Mouse (Mus musculus) lung, postnatal 4 days (tissue): ENCODE measurements around the gene Gm16223.

ENCODE experiments used
- DNase-seq, 2 experiments: peaks; one replicate each; pipeline ENCODE4 v3.0.0; 2021

The Gm16223 gene

GRCm38 (mm10) chr5:42228631-42229030, 160.9 kb downstream of the Gm16223 start:
- no peak for DNase-seq

GRCm38 (mm10) chr5:42239291-42239690, 171.5 kb downstream of the Gm16223 start:
- no peak for DNase-seq

- DNase-seq: no peak
Observed at GRCm38 (mm10) chr5:42239806-42240205, 172.0 kb downstream of the Gm16223 start.

GRCm38 (mm10) chr5:42250376-42250775, 182.6 kb downstream of the Gm16223 start:
- no peak for DNase-seq
